Mouse (Mus musculus) right cerebral cortex, postnatal 25 days (tissue): ENCODE measurements around the gene Cops4.

Experiments
- DNase-seq: peaks from one replicate; pipeline ENCODE4 v3.0.0; 2022

The Cops4 gene

GRCm38 (mm10) chr5:100546294-100547080, 28.4 kb downstream of the Cops4 start:
- DNase-seq = no peak

- no peak for DNase-seq
Measured at GRCm38 (mm10) chr5:100548236-100548635, 30.1 kb downstream of the Cops4 start.

GRCm38 (mm10) chr5:100549311-100549710, 31.2 kb downstream of the Cops4 start:
- DNase-seq = no peak

- DNase-seq = no peak
Measured at GRCm38 (mm10) chr5:100550151-100550550, 32.0 kb downstream of the Cops4 start.

- no peak for DNase-seq
Measured at GRCm38 (mm10) chr5:100551952-100552351, 33.8 kb downstream of the Cops4 start.

GRCm38 (mm10) chr5:100553426-100553825, 35.3 kb downstream of the Cops4 start:
- no peak for DNase-seq

- DNase-seq = no peak
Measured at GRCm38 (mm10) chr5:100557019-100557418, 38.9 kb downstream of the Cops4 start.

GRCm38 (mm10) chr5:100557537-100557936, 39.4 kb downstream of the Cops4 start:
- DNase-seq = no peak

- DNase-seq = no peak
Measured at GRCm38 (mm10) chr5:100558783-100559182, 40.7 kb downstream of the Cops4 start.

GRCm38 (mm10) chr5:100559357-100559756, 41.2 kb downstream of the Cops4 start:
- no peak for DNase-seq

GRCm38 (mm10) chr5:100562702-100563101, 44.6 kb downstream of the Cops4 start:
- no peak for DNase-seq

GRCm38 (mm10) chr5:100566798-100567197, 48.7 kb downstream of the Cops4 start:
- DNase-seq = no peak

GRCm38 (mm10) chr5:100567258-100568032, 49.3 kb downstream of the Cops4 start:
- no peak for DNase-seq

- no peak for DNase-seq
Measured at GRCm38 (mm10) chr5:100568177-100568576, 50.1 kb downstream of the Cops4 start.

- no peak for DNase-seq
Measured at GRCm38 (mm10) chr5:100568802-100569201, 50.7 kb downstream of the Cops4 start.

- DNase-seq = no peak
Measured at GRCm38 (mm10) chr5:100569250-100569934, 51.3 kb downstream of the Cops4 start.

- no peak for DNase-seq
Measured at GRCm38 (mm10) chr5:100569997-100570595, 52.0 kb downstream of the Cops4 start.

- no peak for DNase-seq
Measured at GRCm38 (mm10) chr5:100570716-100571115, 52.6 kb downstream of the Cops4 start.

GRCm38 (mm10) chr5:100572069-100572468, 54.0 kb downstream of the Cops4 start, which contains the start of gene Plac8:
Plac8 (minus strand) TSS chr5:100572245.
- DNase-seq = no peak

GRCm38 (mm10) chr5:100573256-100573655, 55.1 kb downstream of the Cops4 start:
- DNase-seq = no peak

- no peak for DNase-seq
Measured at GRCm38 (mm10) chr5:100574771-100575170, 56.7 kb downstream of the Cops4 start.

- DNase-seq = no peak
Measured at GRCm38 (mm10) chr5:100578863-100579411, 60.8 kb downstream of the Cops4 start.
